Mouse (Mus musculus) macrophage (primary cell): ENCODE measurements around the gene Map2. TPM values are rescaled to one million over a fixed set of nuclear protein-coding genes. Genes with fewer than 3 reads are reported as not detected.

Source experiments
- H3K27ac ChIP-seq: fragments of 350-480 bp; formaldehyde crosslinking; 2 replicates; pipeline ENCODE4 v1.9.0; 2021
- H3K36me3 ChIP-seq: fragments of 350-480 bp; formaldehyde crosslinking; 2 replicates; pipeline ENCODE4 v1.9.0; 2021; ENCODE audit errors: inconsistent target
- H3K4me3 ChIP-seq: fragments of 350-480 bp; formaldehyde crosslinking; 2 replicates; pipeline ENCODE4 v1.9.0; 2021; ENCODE audit errors: inconsistent target
- H3K79me2 ChIP-seq: fragments of 350-480 bp; formaldehyde crosslinking; 2 replicates; pipeline ENCODE4 v1.9.0; 2021; ENCODE audit errors: inconsistent target
- WGBS: methylation state at CpG from one replicate; pipeline ENCODE4 v1.1.7; 2026; ENCODE audit warnings: inconsistent platforms; ENCODE audit not compliant: missing documents; 5-methylcytosine and 5-hydroxymethylcytosine counted together
- polyA plus RNA-seq: library from polyadenylated mRNA; stranded (reverse); fragments of 250-400 nt; gene quantifications from 3 replicates; pipeline ENCODE4 v1.2.4, GENCODE M21; 2018; ENCODE audit warnings: inconsistent platforms

Map2 gene
- polyA plus RNA-seq, 1 experiment from 2014 or later = 0.13 TPM

DNA sequence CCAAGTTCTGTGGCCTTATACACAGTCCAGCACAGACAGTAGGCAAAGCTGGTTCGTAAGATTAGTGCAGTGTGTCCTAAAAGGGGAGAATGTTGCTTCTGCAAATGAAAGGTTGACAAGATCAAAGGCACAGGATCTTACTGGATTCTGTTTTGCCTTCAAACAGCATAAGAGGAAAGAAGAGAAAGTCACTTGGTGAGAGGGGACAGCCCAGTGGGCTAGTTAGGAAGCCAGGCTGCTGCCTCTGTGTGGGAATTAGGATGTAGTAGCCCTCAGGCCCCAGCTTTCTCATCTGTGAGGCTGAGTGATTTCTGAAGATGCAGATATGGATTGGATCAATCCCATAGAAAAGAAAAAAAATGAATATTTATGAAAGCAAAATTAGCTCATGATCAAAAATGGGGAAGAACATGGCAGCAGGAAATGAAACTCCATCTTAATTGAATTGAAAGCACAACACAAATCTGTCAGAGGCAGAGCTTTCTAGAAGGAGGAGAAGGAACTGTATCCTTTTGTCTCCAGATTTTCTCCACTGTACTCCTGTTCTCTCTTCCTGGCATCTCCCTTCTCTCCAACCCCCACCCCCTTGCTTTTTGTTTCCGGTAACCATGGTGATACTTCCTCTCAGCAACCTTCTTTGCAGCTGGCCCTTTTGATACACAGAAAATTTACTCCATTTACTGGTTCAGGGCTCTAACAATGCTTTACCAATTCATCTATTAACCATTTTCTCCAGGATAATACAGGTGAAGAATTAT lies 145.5 kb downstream of the Map2 start:
- Histone ChIP-seq H3K36me3 (no peaks in the 10 kb centered on the region), H3K79me2 (no peaks in the 10 kb centered on the region), H3K4me3 (no peak overlapping the region), H3K27ac (no peak overlapping the region)
- WGBS = 96% methylated on average over 2 of the region's 2 CpGs

DNA sequence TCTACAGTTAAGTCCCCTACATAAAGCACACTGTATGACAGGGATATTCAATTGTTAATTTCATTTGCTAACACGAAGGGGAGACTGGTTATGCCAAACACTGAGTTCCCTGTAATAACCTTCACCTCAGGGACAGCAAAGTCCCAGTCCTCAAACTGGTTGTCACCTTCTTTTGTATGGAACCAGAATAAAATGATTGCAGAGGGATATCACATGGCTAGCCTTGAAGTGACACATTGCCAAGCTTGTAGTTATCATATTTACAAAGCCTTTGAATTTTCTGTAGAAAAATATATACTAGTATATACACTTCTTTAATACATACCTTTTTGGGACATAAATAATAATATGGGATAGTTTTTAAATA lies 146.0 kb downstream of the Map2 start:
- 67% methylated on average over 1 of the region's 1 CpGs for WGBS
- H3K27ac ChIP-seq = no peak overlapping the region
- H3K36me3 ChIP-seq = no peaks in the 10 kb centered on the region
- H3K79me2 ChIP-seq = no peaks in the 10 kb centered on the region
- no peak overlapping the region for H3K4me3 ChIP-seq

DNA sequence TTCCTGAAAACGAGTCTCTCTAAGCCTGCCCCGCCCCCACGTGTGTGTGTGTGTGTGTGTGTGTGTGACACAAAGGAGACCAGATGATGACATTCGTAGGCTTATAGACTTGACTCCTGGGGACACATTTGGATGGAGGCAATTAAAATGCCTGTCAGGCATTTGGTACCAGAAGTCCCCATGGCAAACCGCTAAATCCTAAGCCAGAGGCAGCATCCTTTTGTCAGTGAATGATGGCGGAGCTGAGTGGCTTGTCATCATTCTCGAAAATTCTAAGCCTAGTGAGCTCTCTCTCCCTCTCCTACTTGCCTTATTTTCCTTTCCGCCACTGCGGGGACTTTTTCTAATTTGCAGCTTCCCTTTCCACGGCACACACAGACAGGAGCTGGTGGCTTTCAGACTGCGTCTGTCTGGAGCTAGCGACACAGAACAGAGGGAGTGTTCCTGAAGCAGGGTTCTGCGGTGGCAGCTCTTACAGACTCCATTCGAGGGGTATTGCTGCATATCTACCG lies 146.6 kb downstream of the Map2 start:
- Histone ChIP-seq H3K79me2 (no peaks in the 10 kb centered on the region), H3K36me3 (no peaks in the 10 kb centered on the region), H3K4me3 (no peak overlapping the region), H3K27ac (no peak overlapping the region)
- WGBS = 82% methylated on average over 15 of the region's 15 CpGs

DNA sequence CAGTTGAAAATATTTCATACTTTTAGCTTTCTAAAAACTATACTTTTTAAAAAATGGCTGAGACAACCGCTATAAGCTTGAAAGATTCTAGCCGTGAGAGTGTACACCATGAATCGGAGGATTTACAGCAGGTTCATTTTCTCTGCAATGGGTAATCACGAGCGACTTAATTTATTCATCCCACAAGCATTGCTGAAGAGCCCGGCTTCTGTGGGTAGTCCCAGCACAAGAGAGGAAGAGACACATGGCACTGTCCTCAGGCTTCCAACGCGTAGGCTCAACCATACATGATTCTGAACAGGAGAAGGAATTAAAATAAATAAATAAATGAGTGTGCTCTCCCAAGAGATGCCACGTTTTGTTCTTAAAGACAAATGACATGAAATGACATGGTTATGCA lies 148.4 kb downstream of the Map2 start:
- Histone ChIP-seq H3K4me3 (no peak overlapping the region), H3K36me3 (no peaks in the 10 kb centered on the region), H3K27ac (no peak overlapping the region), H3K79me2 (no peaks in the 10 kb centered on the region)
- whole genome bisulfite sequencing = 95% methylated on average over 9 of the region's 9 CpGs

DNA sequence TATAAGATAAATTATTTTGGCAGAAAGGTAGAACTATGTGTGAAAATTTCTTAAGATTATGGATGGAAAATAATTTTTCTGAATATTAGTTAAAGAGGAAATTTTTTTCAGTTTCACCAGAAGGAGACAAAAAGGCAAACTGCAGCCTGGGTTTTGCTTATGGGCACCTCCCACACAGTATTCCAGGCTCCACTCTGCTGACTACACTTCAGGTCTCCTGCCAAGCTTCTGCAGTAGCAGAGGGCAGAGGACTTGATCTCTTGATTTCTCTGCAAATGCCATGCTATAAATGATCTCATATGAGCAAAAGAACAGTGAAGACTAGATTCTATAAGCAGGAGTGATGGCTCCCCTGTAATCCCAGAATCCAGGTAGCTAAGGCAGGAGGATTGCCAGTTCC lies 149.9 kb downstream of the Map2 start:
- Histone ChIP-seq H3K4me3 (no peak overlapping the region), H3K27ac (no peak overlapping the region), H3K79me2 (no peaks in the 10 kb centered on the region), H3K36me3 (no peaks in the 10 kb centered on the region)

DNA sequence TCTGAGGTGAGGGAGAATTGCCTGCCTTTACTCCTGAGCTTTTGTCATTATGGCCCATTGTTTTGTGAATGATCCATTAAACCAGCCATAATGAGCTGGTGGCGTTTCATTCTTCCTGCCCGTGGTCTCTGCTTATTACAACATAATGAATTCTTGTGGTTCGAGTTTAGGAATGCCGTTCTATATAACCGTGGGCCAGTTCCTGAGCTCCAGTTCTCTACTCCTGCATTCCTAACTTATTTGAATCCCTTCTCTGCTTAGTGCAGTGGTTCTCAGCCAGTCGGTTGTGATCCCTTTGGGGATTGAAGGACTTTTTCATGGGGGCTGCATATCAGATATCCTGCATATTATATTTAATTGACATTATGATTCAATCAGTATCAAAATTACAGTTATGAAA lies 153.9 kb downstream of the Map2 start:
- Histone ChIP-seq H3K4me3 (no peak overlapping the region), H3K27ac (no peak overlapping the region), H3K36me3 (no peaks in the 10 kb centered on the region), H3K79me2 (no peaks in the 10 kb centered on the region)
- 49% methylated on average over 6 of the region's 6 CpGs for whole genome bisulfite sequencing

DNA sequence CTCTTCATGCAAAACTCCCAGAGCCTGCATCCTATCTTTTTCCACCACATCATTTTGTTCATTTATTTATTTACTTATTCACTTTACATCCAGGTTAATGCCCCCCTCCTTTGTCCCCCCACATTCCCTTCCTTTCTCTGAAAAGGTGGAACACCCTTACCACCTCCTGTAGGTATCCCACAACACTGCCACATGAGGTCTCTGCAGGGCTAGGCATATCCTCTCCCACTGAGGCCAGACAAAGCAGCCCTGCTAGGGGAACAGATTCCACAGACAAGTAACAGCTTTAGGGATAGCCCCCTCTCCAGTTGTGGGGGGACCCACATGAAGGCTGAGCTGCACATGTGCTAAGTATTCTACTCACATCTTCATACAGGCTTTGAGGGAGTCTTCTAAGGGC lies 154.5 kb downstream of the Map2 start:
- no peaks in the 10 kb centered on the region for H3K36me3 ChIP-seq
- H3K79me2 ChIP-seq = no peaks in the 10 kb centered on the region
- no peak overlapping the region for H3K4me3 ChIP-seq
- H3K27ac ChIP-seq = no peak overlapping the region

DNA sequence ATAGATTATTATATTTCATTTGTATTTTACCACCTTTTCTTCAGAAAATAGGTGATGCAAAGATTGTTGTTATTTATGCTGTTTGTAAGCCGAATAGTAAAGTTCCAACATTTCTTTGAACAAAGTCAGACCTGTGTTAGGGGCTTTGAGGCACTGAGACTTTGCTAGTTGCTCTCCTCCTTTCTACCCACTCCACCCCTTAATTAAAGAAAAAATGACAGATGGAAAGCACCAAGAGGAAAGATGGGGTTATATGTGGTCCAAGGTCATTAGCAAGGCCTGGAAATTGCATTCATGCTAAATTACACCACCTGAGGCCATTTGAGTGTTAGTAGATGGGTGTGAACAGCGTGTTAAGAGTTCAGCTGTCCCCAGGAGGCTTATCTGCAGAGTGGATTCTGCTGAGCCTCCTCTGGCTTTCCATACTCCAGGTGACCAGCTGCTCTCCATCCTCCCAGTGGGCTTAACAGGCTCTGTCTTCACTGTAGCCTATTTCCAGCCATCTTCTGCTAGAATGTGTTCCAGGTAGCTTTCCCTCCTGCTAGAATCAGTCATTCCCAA lies 160.7 kb downstream of the Map2 start:
- Histone ChIP-seq H3K27ac (no peak overlapping the region), H3K4me3 (no peak overlapping the region), H3K79me2 (no peaks in the 10 kb centered on the region), H3K36me3 (no peaks in the 10 kb centered on the region)
- WGBS = 76% methylated on average over 2 of the region's 2 CpGs

DNA sequence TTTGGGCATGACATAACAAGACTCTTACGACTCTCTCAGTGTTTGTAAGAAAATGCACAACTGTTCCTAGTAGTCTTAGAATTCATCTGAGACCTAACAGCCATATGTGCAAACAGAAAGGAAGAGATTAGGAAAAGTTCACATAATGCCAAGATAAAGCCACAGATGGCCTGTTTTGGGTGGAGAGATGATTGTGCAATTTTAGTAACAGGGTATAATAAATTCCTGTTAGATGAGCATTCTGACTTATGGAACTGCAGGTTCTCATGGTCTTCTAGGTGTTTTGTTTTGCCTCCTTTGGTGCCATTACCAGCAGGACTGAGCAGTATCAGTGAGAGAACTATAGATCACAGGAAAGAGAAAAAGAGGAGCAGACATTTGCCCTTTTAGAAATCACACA lies 164.1 kb downstream of the Map2 start:
- no peak overlapping the region for H3K4me3 ChIP-seq
- H3K27ac ChIP-seq = no peak overlapping the region
- H3K79me2 ChIP-seq = no peaks in the 10 kb centered on the region
- no peaks in the 10 kb centered on the region for H3K36me3 ChIP-seq
- 93% methylated on average over 1 of the region's 1 CpGs for WGBS

DNA sequence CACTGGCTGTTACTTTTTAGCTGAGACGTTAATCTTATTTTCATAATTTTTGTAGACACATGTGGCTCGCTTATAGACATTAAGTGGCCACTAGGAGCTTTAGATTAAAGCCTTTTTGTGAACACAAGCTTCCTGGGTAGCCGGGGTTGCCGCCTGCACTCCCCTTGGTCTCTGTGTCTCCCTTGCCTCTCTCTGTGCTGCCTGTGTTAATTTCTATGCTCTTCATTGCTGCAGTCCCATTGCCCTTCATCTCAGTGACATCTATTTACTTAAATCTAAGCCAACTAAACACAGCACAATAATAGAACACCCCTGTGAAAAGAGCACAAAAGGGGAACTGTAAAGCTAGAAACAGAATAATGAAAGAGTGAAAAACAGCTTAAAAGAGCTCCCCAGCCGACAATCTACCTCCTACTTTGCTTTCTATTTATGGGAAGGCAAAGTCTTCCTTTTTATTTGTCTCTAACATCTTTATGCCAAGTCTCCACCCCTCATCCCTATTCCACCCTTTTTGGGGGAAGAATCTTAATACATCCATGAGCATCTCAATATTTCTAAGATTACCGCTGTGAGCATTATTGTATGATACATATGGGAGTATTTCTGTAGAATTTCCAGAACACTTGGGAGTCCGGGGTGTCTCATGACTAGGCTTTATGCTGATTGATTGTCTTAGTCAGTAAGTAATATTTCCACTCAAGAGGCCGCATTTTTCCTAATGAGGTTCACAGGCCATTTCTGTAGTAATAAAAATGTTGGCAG lies 173.5 kb downstream of the Map2 start:
- Histone ChIP-seq H3K27ac (no peak overlapping the region), H3K79me2 (no peaks in the 10 kb centered on the region), H3K36me3 (no peaks in the 10 kb centered on the region), H3K4me3 (no peak overlapping the region)
- 84% methylated on average over 8 of the region's 8 CpGs for WGBS

DNA sequence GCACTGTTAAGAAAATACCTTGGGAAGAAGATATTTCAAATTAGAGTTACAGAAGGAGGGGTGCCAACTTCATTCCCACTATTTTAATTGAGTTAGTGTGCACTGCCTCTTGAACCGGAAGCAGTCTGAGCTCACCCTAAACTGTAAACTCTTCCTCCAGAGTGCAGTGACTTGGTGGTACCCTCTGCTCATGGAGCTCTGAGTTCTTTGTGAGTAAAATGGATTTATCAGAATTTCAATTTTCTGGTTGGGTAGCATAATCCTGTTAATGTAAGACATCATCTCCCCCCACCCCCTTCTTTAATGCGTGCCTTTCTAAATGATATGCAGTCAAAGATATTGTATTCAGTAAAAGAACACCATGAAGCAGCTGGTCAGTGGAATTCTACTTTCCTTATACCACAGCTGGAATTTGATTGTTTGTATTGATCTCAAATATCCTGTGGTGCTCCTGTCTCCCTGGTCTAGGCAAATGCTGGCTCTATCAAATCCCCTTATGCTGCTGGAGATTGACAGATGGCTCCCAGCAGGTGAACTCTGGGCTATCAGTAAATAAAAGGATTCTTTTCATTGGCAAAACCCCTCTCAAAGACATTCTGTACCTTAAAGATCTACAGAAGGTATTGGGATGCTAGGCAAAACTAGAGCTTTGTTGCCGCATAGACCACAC lies 174.2 kb downstream of the Map2 start:
- Histone ChIP-seq H3K4me3 (no peak overlapping the region), H3K36me3 (no peaks in the 10 kb centered on the region), H3K79me2 (no peaks in the 10 kb centered on the region), H3K27ac (no peak overlapping the region)
- WGBS = 93% methylated on average over 3 of the region's 3 CpGs

DNA sequence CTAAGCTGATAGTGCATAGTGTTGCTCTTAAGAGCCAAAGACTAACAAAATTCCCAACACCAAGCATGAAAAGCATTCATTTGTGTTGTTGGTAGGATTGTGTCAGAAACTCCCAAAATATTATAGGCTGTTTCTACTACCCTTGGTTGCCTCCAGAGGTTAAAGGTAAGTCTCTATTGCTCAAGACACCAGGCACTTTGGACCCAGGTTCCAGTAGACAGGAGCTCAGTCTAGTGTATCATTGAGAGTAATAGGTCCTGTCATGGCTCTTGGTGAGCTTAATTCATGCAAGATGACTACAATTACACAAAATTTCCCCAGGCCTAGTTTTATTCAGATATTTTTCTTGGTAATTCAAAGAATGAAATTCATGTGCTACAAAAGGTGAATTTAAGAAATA lies 176.3 kb downstream of the Map2 start:
- Histone ChIP-seq H3K4me3 (no peak overlapping the region), H3K79me2 (no peaks in the 10 kb centered on the region), H3K27ac (no peak overlapping the region), H3K36me3 (no peaks in the 10 kb centered on the region)

DNA sequence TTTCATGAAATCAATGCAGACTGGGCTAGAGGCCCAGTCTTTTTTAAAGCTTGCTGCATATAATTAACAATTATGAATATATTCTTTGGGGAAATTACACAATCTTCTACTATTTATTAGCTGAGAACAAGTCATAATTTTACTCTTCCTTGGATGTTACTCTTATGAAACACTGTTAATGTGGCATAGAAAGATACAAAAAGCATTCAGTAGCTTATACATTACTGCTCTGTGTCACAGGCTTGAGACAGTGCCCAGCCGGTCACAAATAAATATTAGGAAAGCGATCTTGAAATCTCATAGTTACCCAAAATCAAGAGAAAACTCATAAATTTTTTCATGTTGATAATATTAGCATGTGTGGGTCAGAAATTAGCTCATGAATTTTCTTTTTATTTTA lies 186.7 kb downstream of the Map2 start:
- WGBS = 72% methylated on average over 2 of the region's 2 CpGs
- Histone ChIP-seq H3K36me3 (no peaks in the 10 kb centered on the region), H3K79me2 (no peaks in the 10 kb centered on the region), H3K4me3 (no peak overlapping the region), H3K27ac (no peak overlapping the region)

DNA sequence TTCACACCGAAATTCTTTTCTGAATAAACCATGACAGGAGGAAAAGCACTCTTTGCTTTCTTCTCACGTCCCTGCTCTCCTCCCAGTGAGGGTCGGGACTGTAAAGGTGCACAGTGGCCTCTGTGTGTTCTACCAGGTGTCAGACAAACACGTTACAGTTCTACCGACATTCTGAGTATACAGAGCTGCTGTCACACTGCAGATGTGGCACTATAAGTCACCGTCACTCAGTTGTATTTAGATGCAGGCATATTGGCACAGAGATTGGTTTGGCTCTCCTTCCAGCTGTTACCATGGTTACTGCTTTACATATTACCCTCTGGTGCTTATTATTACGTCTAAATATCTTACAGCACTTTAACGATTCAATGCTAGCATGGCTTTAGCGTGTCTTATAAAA lies 188.2 kb downstream of the Map2 start:
- Histone ChIP-seq H3K4me3 (no peak overlapping the region), H3K27ac (no peak overlapping the region), H3K36me3 (no peaks in the 10 kb centered on the region), H3K79me2 (no peaks in the 10 kb centered on the region)
- 82% methylated on average over 9 of the region's 9 CpGs for WGBS

DNA sequence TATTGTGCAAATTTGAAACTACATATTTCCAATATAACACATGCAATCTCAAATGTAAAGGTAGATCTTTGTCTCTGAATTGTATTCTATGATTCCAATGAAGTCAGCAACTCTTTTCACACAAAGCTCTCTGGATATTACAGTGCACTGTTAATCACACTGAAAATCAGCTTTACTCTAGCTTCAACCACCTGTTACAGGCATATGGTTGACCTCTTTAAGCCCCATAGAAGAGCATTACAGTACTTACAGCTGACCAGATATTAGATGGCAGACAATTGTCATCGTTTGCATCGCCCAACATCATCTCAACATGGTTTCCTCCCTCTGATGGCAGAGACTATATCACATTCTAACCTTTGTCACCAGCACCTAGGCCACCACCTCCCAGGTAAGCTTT lies 189.3 kb downstream of the Map2 start:
- WGBS = 78% methylated on average over 2 of the region's 2 CpGs
- Histone ChIP-seq H3K79me2 (no peaks in the 10 kb centered on the region), H3K27ac (no peak overlapping the region), H3K4me3 (no peak overlapping the region), H3K36me3 (no peaks in the 10 kb centered on the region)
